Mouse (Mus musculus): ENCODE measurements around the gene Tm9sf4. TPM values are rescaled to one million over a fixed set of nuclear protein-coding genes. Genes with fewer than 3 reads are reported as not detected.

The Tm9sf4 gene
- polyA plus RNA-seq, 1 experiment from 2014 or later, result 36.2 TPM

DNA sequence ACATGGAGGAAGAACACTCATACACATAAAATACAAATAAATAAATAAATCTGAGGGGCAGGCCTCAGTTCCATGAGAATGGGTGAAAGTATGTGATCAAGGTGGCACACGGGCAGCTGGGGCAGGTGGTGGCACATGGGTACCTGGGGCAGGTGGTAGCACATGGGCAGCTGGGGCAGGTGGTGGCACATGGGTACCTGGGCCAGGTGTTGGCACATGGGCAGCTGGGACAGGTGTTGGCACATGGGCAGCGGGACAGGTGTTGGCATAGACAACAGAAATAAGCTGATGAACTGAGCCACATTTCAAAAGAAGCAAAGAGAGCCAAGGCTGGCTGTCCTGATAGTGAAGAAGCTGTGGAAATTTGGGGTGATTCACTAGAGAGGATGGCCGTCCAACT is 11.4 kb upstream of the Tm9sf4 start:
- Histone ChIP-seq H3K4me1 (ENCODE audit: control insufficient read depth, low read depth, low read length) (no peaks in the 10 kb centered on the region), H3K27ac (ENCODE audit: low read length) (no peak overlapping the region), H3K27me3 (ENCODE audit: control insufficient read depth, insufficient read depth, low read depth, low read length) (peaks cover 3% of the 10 kb centered on the region; the same call in 1 of the 2 replicates), H3K4me3 (ENCODE audit: low read depth, low read length) (no peak overlapping the region), H3K36me3 (ENCODE audit: control insufficient read depth, insufficient read depth) (no peaks in the 10 kb centered on the region), H3K9ac (ENCODE audit: low read depth, low read length) (no peak overlapping the region), H3K4me2 (ENCODE audit: low read depth, low read length) (no peak overlapping the region), H3K9me3 (replicated peaks; ENCODE audit: control insufficient read depth, low read length) (no peaks in the 10 kb centered on the region)
- no peak for ATAC-seq (ENCODE audit: low read depth)
- 46% methylated on average over 3 of the region's 3 CpGs for WGBS (ENCODE audit: insufficient replicate concordance)

DNA sequence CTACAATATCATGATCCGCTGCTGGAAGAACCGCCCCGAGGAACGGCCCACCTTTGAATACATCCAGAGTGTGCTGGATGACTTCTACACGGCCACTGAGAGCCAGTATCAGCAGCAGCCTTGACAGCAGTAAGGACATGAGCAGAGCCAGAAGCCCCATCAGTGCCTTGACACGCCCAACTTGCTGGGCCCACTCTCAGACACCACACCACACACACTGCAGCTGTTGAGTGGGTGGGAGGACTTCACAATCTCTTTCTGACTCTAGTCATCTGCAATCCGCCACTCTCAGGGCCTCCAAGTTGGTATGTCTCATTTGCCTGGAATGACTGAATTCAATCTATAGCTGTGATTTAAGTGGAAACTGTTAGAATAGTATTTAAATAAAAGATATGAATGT is 10.1 kb upstream of the Tm9sf4 start:
- Histone ChIP-seq H3K4me2 (ENCODE audit: low read depth, low read length) (no peak overlapping the region), H3K4me1 (ENCODE audit: control insufficient read depth, low read depth, low read length) (no peaks in the 10 kb centered on the region), H3K27me3 (ENCODE audit: control insufficient read depth, insufficient read depth, low read depth, low read length) (peaks cover 3% of the 10 kb centered on the region; the same call in 1 of the 2 replicates), H3K9me3 (replicated peaks; ENCODE audit: control insufficient read depth, low read length) (no peaks in the 10 kb centered on the region), H3K4me3 (ENCODE audit: low read depth, low read length) (no peak overlapping the region), H3K27ac (ENCODE audit: low read length) (no peak overlapping the region), H3K9ac (ENCODE audit: low read depth, low read length) (no peak overlapping the region), H3K36me3 (ENCODE audit: control insufficient read depth, insufficient read depth) (no peaks in the 10 kb centered on the region)
- ATAC-seq (ENCODE audit: low read depth), result no peak
- 58% methylated on average over 7 of the region's 7 CpGs for WGBS (ENCODE audit: insufficient replicate concordance)

DNA sequence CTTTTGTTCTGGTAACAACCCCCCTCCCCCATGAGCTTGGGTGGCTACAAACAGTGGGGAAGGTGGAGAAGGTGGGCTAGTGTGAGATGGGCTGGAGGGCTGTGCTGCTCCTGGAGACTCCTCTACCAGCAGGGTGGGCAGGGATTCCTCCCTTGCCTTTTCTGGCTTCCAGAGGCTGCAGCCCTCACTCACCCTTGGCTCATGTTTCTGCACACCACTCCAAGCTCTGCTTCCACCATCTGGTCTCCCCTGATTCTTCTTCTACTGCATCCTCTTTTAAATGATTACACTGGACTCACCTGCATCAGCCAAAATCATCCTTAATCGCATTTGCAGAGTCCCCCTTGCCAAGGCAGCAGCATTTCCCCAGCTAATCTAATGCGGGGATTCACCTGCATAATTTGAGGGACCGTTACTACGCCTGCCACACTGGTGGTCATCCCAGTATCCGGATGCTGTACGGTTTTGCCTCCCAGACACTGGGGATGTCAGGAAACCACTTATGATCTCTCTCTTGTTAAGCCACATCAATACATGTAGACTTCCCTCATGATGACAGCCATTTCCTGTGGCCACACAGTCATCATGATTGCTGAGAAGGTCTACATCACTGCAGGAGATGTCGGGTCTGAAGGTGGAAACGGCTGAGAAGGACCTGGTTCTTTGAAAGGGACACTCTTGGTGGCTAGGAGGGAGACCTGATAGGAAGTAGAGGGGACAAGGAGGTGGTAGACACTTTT is 9.0 kb upstream of the Tm9sf4 start:
- Histone ChIP-seq H3K36me3 (ENCODE audit: control insufficient read depth, insufficient read depth) (no peaks in the 10 kb centered on the region), H3K27ac (ENCODE audit: low read length) (no peak overlapping the region), H3K9me3 (replicated peaks; ENCODE audit: control insufficient read depth, low read length) (no peaks in the 10 kb centered on the region), H3K9ac (ENCODE audit: low read depth, low read length) (no peak overlapping the region), H3K4me2 (ENCODE audit: low read depth, low read length) (no peak overlapping the region), H3K4me1 (ENCODE audit: control insufficient read depth, low read depth, low read length) (no peaks in the 10 kb centered on the region), H3K4me3 (ENCODE audit: low read depth, low read length) (no peak overlapping the region), H3K27me3 (ENCODE audit: control insufficient read depth, insufficient read depth, low read depth, low read length) (peaks cover 3% of the 10 kb centered on the region; the same call in 1 of the 2 replicates)
- ATAC-seq (ENCODE audit: low read depth), result no peak
- 21% methylated on average over 8 of the region's 8 CpGs for WGBS (ENCODE audit: insufficient replicate concordance)

DNA sequence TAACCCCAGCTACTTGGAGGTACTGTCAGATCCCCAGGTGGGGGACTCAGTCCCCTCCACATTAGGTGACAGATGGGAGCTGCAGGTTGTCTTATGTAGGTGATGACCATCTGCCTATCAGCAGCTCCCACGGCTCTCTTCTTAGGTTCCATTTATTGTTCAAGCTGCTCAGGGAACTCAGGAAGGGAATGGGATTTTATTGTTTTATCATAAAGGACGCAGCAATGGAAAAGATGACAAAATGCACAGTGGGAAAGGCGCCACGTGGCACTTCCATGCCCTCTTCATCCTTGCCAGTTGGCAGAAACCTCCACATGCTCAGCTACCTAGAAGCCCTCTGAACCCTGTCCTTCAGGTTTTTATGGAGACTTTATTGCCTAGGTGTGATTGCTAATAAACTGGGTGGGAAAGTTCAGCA is 8.1 kb upstream of the Tm9sf4 start:
- H3K36me3 ChIP-seq (ENCODE audit: control insufficient read depth, insufficient read depth), result no peaks in the 10 kb centered on the region
- no peak overlapping the region for H3K4me3 ChIP-seq (ENCODE audit: low read depth, low read length)
- peaks cover 3% of the 10 kb centered on the region; the same call in 1 of the 2 replicates for H3K27me3 ChIP-seq (ENCODE audit: control insufficient read depth, insufficient read depth, low read depth, low read length)
- H3K4me1 ChIP-seq (ENCODE audit: control insufficient read depth, low read depth, low read length), result no peaks in the 10 kb centered on the region
- ATAC-seq (ENCODE audit: low read depth), result no peak
- H3K4me2 ChIP-seq (ENCODE audit: low read depth, low read length), result no peak overlapping the region
- no peaks in the 10 kb centered on the region for H3K9me3 ChIP-seq (replicated peaks; ENCODE audit: control insufficient read depth, low read length)
- 52% methylated on average over 4 of the region's 4 CpGs for WGBS (ENCODE audit: insufficient replicate concordance)
- no peak overlapping the region for H3K27ac ChIP-seq (ENCODE audit: low read length)
- no peak overlapping the region for H3K9ac ChIP-seq (ENCODE audit: low read depth, low read length)

DNA sequence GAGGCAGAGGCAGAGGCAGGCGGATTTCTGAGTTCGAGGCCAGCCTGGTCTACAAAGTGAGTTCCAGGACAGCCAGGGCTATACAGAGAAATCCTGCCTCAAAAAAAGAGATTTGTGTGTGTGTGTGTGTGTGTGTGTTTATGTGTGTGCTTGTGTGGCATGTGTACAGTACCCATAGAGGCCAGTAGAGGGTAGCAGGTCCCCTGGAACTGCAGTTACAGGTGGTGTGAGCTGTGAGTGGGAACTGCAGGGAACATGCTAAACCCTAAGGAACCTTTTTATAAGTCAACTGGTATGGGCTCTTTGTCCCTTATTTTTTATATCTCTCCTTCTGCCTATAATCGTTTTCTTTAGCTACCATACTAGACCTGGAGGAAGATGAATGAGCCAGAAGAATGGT is 3.8 kb upstream of the Tm9sf4 start:
- Histone ChIP-seq H3K36me3 (ENCODE audit: control insufficient read depth, insufficient read depth) (no peaks in the 10 kb centered on the region), H3K4me3 (ENCODE audit: low read depth, low read length) (no peak overlapping the region), H3K9ac (ENCODE audit: low read depth, low read length) (no peak overlapping the region), H3K27ac (ENCODE audit: low read length) (no peak overlapping the region), H3K27me3 (ENCODE audit: control insufficient read depth, insufficient read depth, low read depth, low read length) (peaks cover 3% of the 10 kb centered on the region; the same call in 1 of the 2 replicates), H3K9me3 (replicated peaks; ENCODE audit: control insufficient read depth, low read length) (no peaks in the 10 kb centered on the region), H3K4me1 (ENCODE audit: control insufficient read depth, low read depth, low read length) (peaks cover 5% of the 10 kb centered on the region), H3K4me2 (ENCODE audit: low read depth, low read length) (no peak overlapping the region)
- no peak for ATAC-seq (ENCODE audit: low read depth)
- WGBS (ENCODE audit: insufficient replicate concordance), result 46% methylated on average over 1 of the region's 3 CpGs

DNA sequence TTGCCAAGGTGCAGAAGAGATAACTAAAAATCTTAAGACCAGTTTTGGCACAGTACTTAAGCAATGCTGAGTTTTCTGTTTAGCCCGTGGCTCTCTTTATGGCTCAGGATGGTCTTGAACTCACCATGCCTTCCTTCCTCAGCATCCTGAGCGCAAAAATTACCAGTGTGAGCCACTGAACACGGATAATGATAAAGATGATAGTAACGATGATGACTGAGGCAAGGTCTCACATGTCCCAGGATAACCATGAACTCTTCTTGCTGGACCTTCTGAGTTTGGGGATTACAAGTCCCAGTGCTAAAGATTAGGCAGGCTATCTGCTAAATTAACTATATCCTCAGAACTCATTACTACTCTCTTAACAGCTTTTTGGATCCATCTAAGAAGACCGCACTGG is 970 bp upstream of the Tm9sf4 start:
- Histone ChIP-seq H3K9ac (ENCODE audit: low read depth, low read length) (no peak overlapping the region), H3K4me1 (ENCODE audit: control insufficient read depth, low read depth, low read length) (peaks cover 11% of the 10 kb centered on the region), H3K27ac (ENCODE audit: low read length) (no peak overlapping the region), H3K4me2 (ENCODE audit: low read depth, low read length) (no peak overlapping the region), H3K9me3 (replicated peaks; ENCODE audit: control insufficient read depth, low read length) (no peaks in the 10 kb centered on the region), H3K27me3 (ENCODE audit: control insufficient read depth, insufficient read depth, low read depth, low read length) (no peaks in the 10 kb centered on the region), H3K4me3 (ENCODE audit: low read depth, low read length) (no peak overlapping the region), H3K36me3 (ENCODE audit: control insufficient read depth, insufficient read depth) (no peaks in the 10 kb centered on the region)
- WGBS (ENCODE audit: insufficient replicate concordance), result 66% methylated on average over 5 of the region's 5 CpGs
- no peak for ATAC-seq (ENCODE audit: low read depth)

DNA sequence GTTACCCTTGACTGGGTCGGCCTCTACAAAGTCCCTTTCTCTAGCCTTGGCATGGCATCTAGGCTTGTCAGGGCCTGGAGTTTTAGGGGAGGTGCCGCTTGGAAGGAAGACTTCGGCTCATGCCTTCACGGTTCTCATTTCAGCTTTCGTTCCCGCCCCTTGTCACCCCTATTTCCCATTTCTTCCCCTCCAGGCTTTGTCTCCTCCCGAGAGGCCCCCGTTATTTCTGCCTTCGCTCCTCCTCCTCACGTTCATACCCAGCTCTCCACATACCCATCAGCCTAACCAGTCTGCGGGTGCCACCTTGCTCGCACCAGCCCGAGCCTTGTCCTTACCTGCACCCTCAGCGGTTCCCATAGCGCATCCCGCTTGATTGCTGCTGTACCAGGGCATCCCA is 579 bp downstream of the Tm9sf4 start:
- Histone ChIP-seq H3K9me3 (replicated peaks; ENCODE audit: control insufficient read depth, low read length) (no peaks in the 10 kb centered on the region), H3K4me2 (ENCODE audit: low read depth, low read length) (peak overlapping the region; percentile 86), H3K27me3 (ENCODE audit: control insufficient read depth, insufficient read depth, low read depth, low read length) (no peaks in the 10 kb centered on the region), H3K9ac (ENCODE audit: low read depth, low read length) (peak overlapping the region; percentile 83), H3K4me3 (ENCODE audit: low read depth, low read length) (peak overlapping the region; percentile 90), H3K36me3 (ENCODE audit: control insufficient read depth, insufficient read depth) (no peaks in the 10 kb centered on the region), H3K4me1 (ENCODE audit: control insufficient read depth, low read depth, low read length) (peaks cover 11% of the 10 kb centered on the region), H3K27ac (ENCODE audit: low read length) (peak overlapping the region; percentile 81)
- under 1% methylated on average over 16 of the region's 16 CpGs for WGBS (ENCODE audit: insufficient replicate concordance)
- ATAC-seq (ENCODE audit: low read depth), result peak; percentile 25; the same call in 1 of the 2 replicates

DNA sequence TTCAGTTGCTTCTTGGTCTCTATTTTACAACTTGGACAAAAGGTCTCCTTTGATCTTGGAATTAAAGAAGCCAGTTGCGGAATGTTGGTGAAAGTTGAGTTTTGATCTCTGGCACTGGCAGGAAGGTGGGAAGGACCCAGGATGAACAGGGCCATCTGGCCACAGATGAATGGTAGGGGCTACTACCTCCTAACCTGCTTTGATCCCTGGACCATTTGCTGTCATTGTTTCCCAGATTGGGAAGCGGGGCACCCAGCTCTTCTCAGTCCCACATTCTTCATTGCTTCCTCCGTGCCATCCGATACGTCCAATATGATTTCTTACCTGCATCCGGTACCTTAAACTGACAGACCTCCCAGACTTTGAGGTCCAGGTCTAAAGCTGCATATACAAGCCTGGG is 6.0 kb downstream of the Tm9sf4 start:
- Histone ChIP-seq H3K27ac (ENCODE audit: low read length) (no peak overlapping the region), H3K9ac (ENCODE audit: low read depth, low read length) (no peak overlapping the region), H3K4me1 (ENCODE audit: control insufficient read depth, low read depth, low read length) (peaks cover 25% of the 10 kb centered on the region), H3K4me3 (ENCODE audit: low read depth, low read length) (no peak overlapping the region), H3K27me3 (ENCODE audit: control insufficient read depth, insufficient read depth, low read depth, low read length) (no peaks in the 10 kb centered on the region), H3K36me3 (ENCODE audit: control insufficient read depth, insufficient read depth) (no peaks in the 10 kb centered on the region), H3K4me2 (ENCODE audit: low read depth, low read length) (no peak overlapping the region), H3K9me3 (replicated peaks; ENCODE audit: control insufficient read depth, low read length) (no peaks in the 10 kb centered on the region)
- 74% methylated on average over 6 of the region's 6 CpGs for WGBS (ENCODE audit: insufficient replicate concordance)
- no peak for ATAC-seq (ENCODE audit: low read depth)

DNA sequence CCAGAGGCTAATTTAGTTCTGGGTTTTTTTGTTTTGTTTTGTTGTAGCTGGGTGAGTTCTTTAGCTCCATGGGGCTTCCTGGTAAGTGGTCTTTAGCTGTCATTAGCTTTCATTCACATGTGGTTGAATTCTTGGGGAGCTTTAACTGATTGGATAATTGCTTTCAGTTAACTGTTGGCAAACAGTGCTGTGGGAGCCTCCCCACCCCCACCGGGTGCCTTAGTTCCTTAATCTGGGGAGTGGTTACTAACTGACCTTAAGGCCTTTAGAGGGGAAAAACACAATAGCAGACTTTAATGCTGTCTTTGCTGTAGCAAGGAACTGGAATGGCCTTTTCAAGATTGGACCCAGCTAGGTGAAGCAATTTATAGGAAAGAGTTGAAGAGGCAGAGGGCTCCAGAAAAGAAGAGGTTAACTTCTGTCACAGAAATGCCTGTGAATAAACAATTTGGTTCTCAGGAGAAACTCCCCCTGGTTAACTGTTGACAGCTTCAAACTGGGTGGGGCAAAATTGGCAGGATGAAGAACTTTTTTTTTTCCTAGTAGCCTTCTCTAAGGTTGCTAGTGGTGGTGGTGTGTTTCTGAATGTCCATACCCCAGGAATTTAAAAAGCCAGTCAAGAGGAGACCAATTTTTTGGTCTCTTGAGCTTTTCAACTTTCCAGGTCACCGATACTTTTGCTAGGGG is 7.2 kb downstream of the Tm9sf4 start:
- H3K27ac ChIP-seq (ENCODE audit: low read length), result peak overlapping the region; percentile 32

More for the DNA sequence above, 7.2 kb downstream of the Tm9sf4 start:
- no peak overlapping the region for H3K4me3 ChIP-seq (ENCODE audit: low read depth, low read length)
- H3K27me3 ChIP-seq (ENCODE audit: control insufficient read depth, insufficient read depth, low read depth, low read length), result no peaks in the 10 kb centered on the region
- no peaks in the 10 kb centered on the region for H3K9me3 ChIP-seq (replicated peaks; ENCODE audit: control insufficient read depth, low read length)
- 0 out of 2 replicates have a peak overlapping the region, but pooled peaks have one; percentile 6 for H3K4me2 ChIP-seq (ENCODE audit: low read depth, low read length)
- H3K4me1 ChIP-seq (ENCODE audit: control insufficient read depth, low read depth, low read length), result peaks cover 17% of the 10 kb centered on the region
- no peaks in the 10 kb centered on the region for H3K36me3 ChIP-seq (ENCODE audit: control insufficient read depth, insufficient read depth)
- 32% methylated on average over 2 of the region's 2 CpGs for WGBS (ENCODE audit: insufficient replicate concordance)
- H3K9ac ChIP-seq (ENCODE audit: low read depth, low read length), result no peak overlapping the region
- ATAC-seq (ENCODE audit: low read depth), result 0 out of 2 replicates have a peak, but pooled peaks have one; percentile 45

Data from liver, embryonic 16.5 days (tissue).